Mouse (Mus musculus) midbrain, embryonic 11.5 days (tissue): Measurements from ENCODE around the gene Gm11937. TPM values are rescaled to one million over a fixed set of nuclear protein-coding genes. Genes with fewer than 3 reads are reported as not detected.
"Not testable (repeated sequence)": the region's sequence is repeated elsewhere in the genome, so short reads cannot be mapped to it uniquely, and the experiment has no call there.

ENCODE experiments used
- ATAC-seq: fragments of 200-750 bp; cut with Nextera tagmentation; 2 replicates; pipeline ENCODE4 v1.8.0; 2017; ENCODE audit warnings: moderate TSS enrichment, moderate library complexity; ENCODE audit not compliant: low FRiP score
- DNase-seq: peaks from one replicate; pipeline ENCODE4 v3.0.0; 2015; ENCODE audit warnings: low spot score; ENCODE audit errors: missing footprints
- H3K27ac ChIP-seq: fragments of 300-500 bp; sonication (generic); 2 replicates; pipeline ENCODE4 v1.5.1; 2014; ENCODE audit warnings: low read depth, low read length
- H3K27me3 ChIP-seq: fragments of 300-500 bp; sonication (generic); 2 replicates; pipeline ENCODE4 v1.6.1; 2014; ENCODE audit warnings: mild to moderate bottlenecking, low read length, moderate library complexity, mixed read lengths; ENCODE audit not compliant: control insufficient read depth, insufficient read depth
- H3K36me3 ChIP-seq: fragments of 300-500 bp; sonication (generic); 2 replicates; pipeline ENCODE4 v1.6.1; 2014; ENCODE audit warnings: mild to moderate bottlenecking, low read length, moderate library complexity, mixed read lengths; ENCODE audit not compliant: control insufficient read depth, insufficient read depth
- H3K4me1 ChIP-seq: fragments of 300-500 bp; sonication (generic); 2 replicates; pipeline ENCODE4 v1.6.1; 2014; ENCODE audit warnings: low read length; ENCODE audit not compliant: control insufficient read depth, insufficient read depth
- H3K4me2 ChIP-seq: fragments of 300-500 bp; sonication (generic); 2 replicates; pipeline ENCODE4 v1.6.1; 2014; ENCODE audit warnings: mild to moderate bottlenecking, moderate library complexity
- H3K4me3 ChIP-seq: fragments of 300-500 bp; sonication (generic); 2 replicates; pipeline ENCODE4 v1.5.1; 2014; ENCODE audit warnings: low read depth, low read length
- H3K9ac ChIP-seq: fragments of 300-500 bp; sonication (generic); 2 replicates; pipeline ENCODE4 v1.6.1; 2014; ENCODE audit warnings: low read length
- H3K9me3 ChIP-seq: fragments of 300-500 bp; sonication (generic); 2 replicates; pipeline ENCODE4 v1.6.1; 2016; ENCODE audit warnings: low read length; ENCODE audit not compliant: control insufficient read depth
- WGBS: fragments of 180-500 bp; shearing (Covaris S2); extraction: QIAGEN DNeasy Blood & Tissue Kit; methylation state at CpG from one replicate; pipeline ENCODE4 v1.1.7; 2014; 5-methylcytosine and 5-hydroxymethylcytosine counted together
- polyA plus RNA-seq: library from polyadenylated mRNA; unstranded; fragments of >200 nt; fragmentation: Nextera tagmentation; extraction: Ambion mirVana; gene quantifications from 2 replicates; pipeline ENCODE4 v1.2.1, GENCODE M21; 2014

The Gm11937 gene
- polyA plus RNA-seq, 1 experiment from 2014 or later, result not detected

DNA sequence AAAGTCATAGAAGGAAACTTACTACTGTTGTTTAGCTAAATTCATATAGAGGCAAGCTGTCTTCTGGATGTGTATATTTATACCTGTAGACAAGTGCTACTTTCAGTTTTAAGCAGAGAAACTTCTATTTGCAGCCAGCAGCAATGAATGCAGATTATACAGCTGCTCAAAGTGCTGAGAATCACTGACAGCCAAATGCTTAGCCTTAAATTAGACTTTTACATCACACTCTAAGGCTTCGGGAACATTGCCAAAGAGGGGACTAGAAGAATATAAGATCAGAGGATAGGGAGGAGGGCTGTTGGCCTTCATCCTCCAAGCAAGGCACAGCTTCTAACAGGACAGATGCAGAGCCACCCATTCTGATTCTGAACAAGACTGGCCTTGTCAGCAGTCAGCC is 27.1 kb upstream of the Gm11937 start:
- Histone ChIP-seq H3K27ac (no peak overlapping the region), H3K27me3 (no peaks in the 10 kb centered on the region), H3K4me2 (no peak overlapping the region), H3K4me1 (no peaks in the 10 kb centered on the region), H3K36me3 (no peaks in the 10 kb centered on the region), H3K4me3 (no peak overlapping the region), H3K9ac (no peak overlapping the region), H3K9me3 (no peaks in the 10 kb centered on the region)
- WGBS, result 92% methylated on average over 1 of the region's 1 CpGs
- no peak for DNase-seq
- no peak for ATAC-seq

DNA sequence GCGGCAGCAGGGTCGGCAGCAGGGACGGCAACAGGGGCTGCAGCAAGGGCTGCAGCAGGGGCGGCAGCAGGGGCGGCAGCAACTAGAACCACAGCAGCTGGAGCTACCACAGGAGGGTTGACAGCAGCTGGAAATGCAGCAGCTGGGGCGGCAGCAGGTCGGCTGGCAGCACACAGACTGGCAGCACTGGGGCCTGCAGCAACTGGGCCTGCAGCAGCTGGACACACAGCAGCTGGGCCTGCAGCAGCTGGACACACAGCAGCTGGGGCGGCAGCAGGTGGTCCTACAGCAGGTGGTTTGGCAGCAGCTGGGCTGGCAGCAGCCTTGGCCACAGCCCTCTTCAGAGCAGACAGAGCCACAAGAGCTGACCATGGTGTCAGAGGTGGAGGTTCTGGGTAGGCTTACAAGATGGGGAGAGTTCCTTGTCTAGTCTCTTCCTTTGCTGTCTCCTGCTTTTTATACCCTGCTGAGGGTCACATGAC is 24.7 kb upstream of the Gm11937 start, which contains the start of gene Krtap4-2:
TSS of gene Krtap4-2 (minus strand) at position 432 of the 482 bp plus-strand sequence.
- ATAC-seq (no peak), DNase-seq (peak; percentile 88)
- H3K9ac ChIP-seq, result no peak within 1 kb of the TSS
- H3K36me3 ChIP-seq, result no peaks in the 10 kb centered on the region
- 41% methylated on average over 8 of the region's 8 CpGs for WGBS
- no peak within 1 kb of the TSS for H3K27ac ChIP-seq
- H3K4me2 ChIP-seq, result no peak within 1 kb of the TSS
- no peak within 1 kb of the TSS for H3K4me3 ChIP-seq
- no peaks in the 10 kb centered on the region for H3K27me3 ChIP-seq
- no peaks in the 10 kb centered on the region for H3K4me1 ChIP-seq
- no peaks in the 10 kb centered on the region for H3K9me3 ChIP-seq

DNA sequence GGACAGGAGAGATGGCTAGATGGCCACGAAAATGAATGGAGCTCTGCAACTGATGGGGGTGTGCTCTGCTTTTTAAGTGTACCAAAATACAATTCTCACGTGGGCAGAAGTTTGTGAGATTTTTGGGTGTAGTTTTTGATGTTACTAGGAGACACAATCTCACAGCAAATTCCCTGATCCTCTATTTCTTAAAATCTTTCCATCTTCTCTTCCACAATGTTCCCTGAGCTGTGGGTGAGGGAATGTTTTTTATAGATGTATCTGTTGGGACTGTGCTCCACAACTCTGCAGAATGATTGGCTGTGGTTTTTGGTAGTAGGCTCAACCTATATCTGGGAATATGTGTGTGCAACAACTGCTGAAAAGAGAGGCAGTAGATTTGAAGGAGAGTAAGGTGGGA is 23.3 kb upstream of the Gm11937 start:
- Histone ChIP-seq H3K9me3 (no peaks in the 10 kb centered on the region), H3K27ac (no peak overlapping the region), H3K4me3 (no peak overlapping the region), H3K36me3 (no peaks in the 10 kb centered on the region), H3K27me3 (no peaks in the 10 kb centered on the region), H3K4me1 (no peaks in the 10 kb centered on the region), H3K9ac (no peak overlapping the region), H3K4me2 (no peak overlapping the region)
- no peak for DNase-seq
- ATAC-seq, result no peak
- WGBS, result 79% methylated on average over 2 of the region's 2 CpGs

DNA sequence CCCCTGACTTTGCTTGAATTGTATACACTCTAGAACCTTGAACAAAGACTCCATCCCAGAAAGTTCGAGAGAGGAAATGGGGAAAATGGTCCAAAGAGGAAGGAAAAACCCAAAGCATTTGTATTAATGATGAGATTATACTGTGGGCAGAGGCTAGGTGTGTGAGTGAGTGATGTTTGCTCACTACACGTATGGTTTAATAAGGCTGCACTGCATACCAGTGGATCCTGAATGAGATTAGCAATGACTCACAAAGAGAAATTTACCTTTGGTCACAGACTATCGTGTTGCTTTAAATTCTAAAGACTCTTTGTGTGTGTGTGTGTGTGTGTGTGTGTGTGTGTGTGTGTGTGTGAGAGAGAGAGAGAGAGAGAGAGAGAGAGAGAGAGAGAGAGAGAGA is 20.9 kb upstream of the Gm11937 start:
- Histone ChIP-seq H3K36me3 (no peaks in the 10 kb centered on the region), H3K4me1 (no peaks in the 10 kb centered on the region), H3K9me3 (no peaks in the 10 kb centered on the region), H3K27me3 (no peaks in the 10 kb centered on the region), H3K4me2 (no peak overlapping the region), H3K27ac (no peak overlapping the region), H3K9ac (no peak overlapping the region), H3K4me3 (no peak overlapping the region)
- WGBS, result 75% methylated on average over 3 of the region's 3 CpGs
- no peak for DNase-seq
- ATAC-seq, result no peak

DNA sequence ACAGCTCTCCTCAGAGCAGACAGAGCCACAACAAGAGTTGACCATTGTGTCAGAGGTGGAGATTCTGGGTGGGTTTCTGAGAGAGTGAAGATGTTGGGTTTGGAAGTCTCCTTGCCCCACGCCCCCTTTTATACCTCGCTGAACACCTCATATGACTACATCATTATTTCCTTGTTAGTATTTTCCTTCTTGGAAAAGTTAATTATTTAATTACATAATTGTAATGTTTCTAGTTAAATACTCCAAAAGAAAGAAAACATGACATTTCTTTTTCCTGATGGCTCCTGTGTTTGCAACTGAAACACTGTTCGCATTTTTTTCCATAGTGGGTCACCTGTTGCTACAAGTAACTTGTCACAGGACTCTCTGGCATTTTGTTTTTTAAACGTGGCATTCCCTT is 18.1 kb upstream of the Gm11937 start, which contains the start of gene Krtap4-1:
TSS of gene Krtap4-1 (minus strand) at position 101 of the 400 bp plus-strand sequence.
- Histone ChIP-seq H3K27me3 (no peaks in the 10 kb centered on the region), H3K36me3 (no peaks in the 10 kb centered on the region), H3K4me3 (no peak within 1 kb of the TSS), H3K9ac (no peak within 1 kb of the TSS), H3K27ac (no peak within 1 kb of the TSS), H3K9me3 (no peaks in the 10 kb centered on the region), H3K4me1 (no peaks in the 10 kb centered on the region), H3K4me2 (no peak within 1 kb of the TSS)
- 86% methylated on average over 4 of the region's 4 CpGs for WGBS
- no peak for ATAC-seq
- DNase-seq, result no peak

DNA sequence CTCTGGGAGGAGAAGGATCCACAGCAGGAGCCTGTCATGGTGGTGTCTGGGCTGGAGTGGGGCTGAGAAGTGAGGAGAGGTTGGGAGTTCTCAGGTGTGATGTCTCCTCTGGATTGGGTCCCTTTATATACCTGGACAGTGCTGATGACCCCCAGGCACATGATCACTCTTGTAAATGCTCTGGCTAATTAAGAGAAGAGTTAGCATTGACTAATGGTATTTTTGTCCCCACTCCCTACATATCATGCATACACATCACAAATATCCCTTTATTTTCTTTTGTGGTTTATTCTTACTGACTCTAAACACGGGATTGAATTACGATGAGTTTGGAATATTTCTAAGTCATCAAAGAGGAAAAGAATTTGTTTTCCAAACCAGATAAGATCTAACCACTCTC is 10.3 kb upstream of the Gm11937 start, which contains the start of gene Gm11562:
TSS of gene Gm11562 (minus strand) at position 101 of the 400 bp plus-strand sequence.
- DNase-seq (no peak), ATAC-seq (no peak)
- no peak within 1 kb of the TSS for H3K4me3 ChIP-seq
- no peak within 1 kb of the TSS for H3K4me2 ChIP-seq
- H3K27ac ChIP-seq, result no peak within 1 kb of the TSS
- no peaks in the 10 kb centered on the region for H3K27me3 ChIP-seq
- H3K4me1 ChIP-seq, result no peaks in the 10 kb centered on the region
- H3K36me3 ChIP-seq, result no peaks in the 10 kb centered on the region
- 88% methylated on average over 2 of the region's 2 CpGs for WGBS
- no peak within 1 kb of the TSS for H3K9ac ChIP-seq
- no peaks in the 10 kb centered on the region for H3K9me3 ChIP-seq

DNA sequence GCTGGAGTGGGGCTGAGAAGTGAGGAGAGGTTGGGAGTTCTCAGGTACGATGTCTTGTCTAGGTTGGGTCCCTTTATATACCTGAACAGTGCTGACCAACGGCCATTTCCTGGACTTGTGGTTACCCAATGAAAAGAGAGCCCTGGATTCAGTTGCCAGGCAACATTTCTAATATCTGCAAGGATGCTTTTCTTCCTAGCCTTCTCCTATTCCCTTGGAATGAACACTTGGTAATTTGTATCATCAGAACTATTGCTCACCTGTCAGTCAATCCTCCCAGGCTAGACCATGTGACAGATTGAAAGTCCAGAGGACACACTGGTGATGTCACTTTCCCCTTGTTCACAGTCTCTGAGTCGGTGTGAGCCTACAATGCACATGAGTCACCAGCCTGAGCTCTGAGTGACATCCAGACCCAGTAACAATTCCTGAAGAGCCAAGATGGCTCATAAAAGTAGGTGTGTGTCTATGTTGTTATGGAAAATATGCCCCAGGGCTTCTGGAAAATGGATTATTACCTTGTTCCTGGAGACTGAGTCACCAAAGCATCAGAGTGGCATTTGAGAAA is 4.9 kb upstream of the Gm11937 start, which contains the start of gene Krtap2-4:
TSS of gene Krtap2-4 (minus strand) at position 51 of the 568 bp plus-strand sequence.
- no peaks in the 10 kb centered on the region for H3K9me3 ChIP-seq
- no peak within 1 kb of the TSS for H3K4me2 ChIP-seq
- WGBS, result 74% methylated on average over 3 of the region's 3 CpGs
- ATAC-seq (no peak), DNase-seq (no peak)
- no peaks in the 10 kb centered on the region for H3K27me3 ChIP-seq
- H3K9ac ChIP-seq, result no peak within 1 kb of the TSS
- no peaks in the 10 kb centered on the region for H3K4me1 ChIP-seq
- H3K4me3 ChIP-seq, result no peak within 1 kb of the TSS
- no peaks in the 10 kb centered on the region for H3K36me3 ChIP-seq
- no peak within 1 kb of the TSS for H3K27ac ChIP-seq

DNA sequence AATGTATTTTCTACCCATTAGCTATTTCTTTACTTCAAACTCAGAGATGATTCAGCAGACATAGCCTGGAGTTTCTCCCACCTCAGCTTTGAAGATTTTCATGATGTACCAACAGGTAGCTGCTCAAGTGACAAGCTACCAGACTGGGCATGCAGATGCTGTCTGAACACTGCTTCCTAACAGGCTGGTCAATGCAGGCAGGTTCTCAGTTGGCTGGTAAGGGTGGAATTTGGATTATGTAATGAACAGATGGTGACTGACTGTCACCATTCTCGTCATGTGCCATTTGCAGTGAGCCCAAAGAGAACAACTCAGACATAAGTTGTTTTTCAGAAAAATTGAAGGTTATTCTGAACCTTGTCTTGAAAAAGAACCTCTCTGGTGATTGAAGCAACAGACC is 863 bp downstream of the Gm11937 start:
- H3K36me3 ChIP-seq, result no peaks in the 10 kb centered on the region
- H3K27me3 ChIP-seq, result no peaks in the 10 kb centered on the region
- H3K9me3 ChIP-seq, result no peaks in the 10 kb centered on the region
- no peak overlapping the region for H3K9ac ChIP-seq
- H3K4me1 ChIP-seq, result no peaks in the 10 kb centered on the region
- DNase-seq (no peak), ATAC-seq (no peak)
- no peak overlapping the region for H3K4me3 ChIP-seq
- WGBS, result 75% methylated on average over 1 of the region's 1 CpGs
- H3K27ac ChIP-seq, result no peak overlapping the region
- H3K4me2 ChIP-seq, result no peak overlapping the region

DNA sequence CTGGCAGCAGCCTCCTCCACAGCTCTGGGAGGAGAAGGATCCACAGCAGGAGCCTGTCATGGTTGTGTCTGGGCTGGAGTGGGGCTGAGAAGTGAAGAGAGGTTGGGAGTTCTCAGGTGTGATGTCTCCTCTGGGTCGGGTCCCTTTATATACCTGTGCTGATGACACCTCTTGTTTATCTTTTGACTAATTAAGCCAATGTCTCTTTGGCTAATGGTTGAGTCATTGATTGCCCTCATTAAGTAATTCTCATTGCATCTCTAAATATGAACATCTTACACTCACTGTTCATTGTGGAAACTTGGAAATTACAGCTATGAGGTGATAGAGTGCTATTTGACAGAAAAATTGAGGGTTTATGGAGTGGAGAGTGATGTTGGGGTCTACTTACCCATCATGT is 6.8 kb downstream of the Gm11937 start, which contains the start of gene Gm11938:
TSS of gene Gm11938 (minus strand) at position 101 of the 400 bp plus-strand sequence.
- not testable (repeated sequence) for H3K27ac ChIP-seq, ATAC-seq, H3K4me2 ChIP-seq, H3K36me3 ChIP-seq, H3K27me3 ChIP-seq, H3K9ac ChIP-seq, H3K9me3 ChIP-seq, H3K4me1 ChIP-seq, DNase-seq, H3K4me3 ChIP-seq
- WGBS, result 73% methylated on average over 1 of the region's 1 CpGs
